Mouse (Mus musculus) midbrain, embryonic 14.5 days (tissue): ENCODE results near the gene Smpdl3b. TPM values are rescaled to one million over a fixed set of nuclear protein-coding genes. Genes with fewer than 3 reads are reported as not detected.

Source experiments
- ATAC-seq: fragments of 200-750 bp; cut with Nextera tagmentation; 2 replicates; pipeline ENCODE4 v1.8.0; 2017; ENCODE audit warnings: moderate number of reproducible peaks, moderate library complexity; ENCODE audit not compliant: low FRiP score, low TSS enrichment
- DNase-seq: peaks from one replicate; pipeline ENCODE4 v3.0.0-alpha.2; 2015
- H3K27ac ChIP-seq: fragments of 300-500 bp; sonication (generic); replicated peaks from 2 replicates; pipeline ENCODE4 v1.5.1; 2014; ENCODE audit warnings: mild to moderate bottlenecking, low read depth, low read length, moderate library complexity
- H3K27me3 ChIP-seq: fragments of 300-500 bp; sonication (generic); 2 replicates; pipeline ENCODE4 v1.6.1; 2014; ENCODE audit warnings: low read length, control low read depth, mixed read lengths; ENCODE audit not compliant: control insufficient read depth, insufficient read depth
- H3K36me3 ChIP-seq: fragments of 300-500 bp; sonication (generic); 2 replicates; pipeline ENCODE4 v1.6.1; 2014; ENCODE audit warnings: low read length, control low read depth; ENCODE audit not compliant: control insufficient read depth, insufficient read depth
- H3K4me1 ChIP-seq: fragments of 300-500 bp; sonication (generic); 2 replicates; pipeline ENCODE4 v1.6.1; 2014; ENCODE audit warnings: mild to moderate bottlenecking, antibody characterized with exemption, low read length, control low read depth; ENCODE audit not compliant: control insufficient read depth, insufficient read depth
- H3K4me2 ChIP-seq: fragments of 300-500 bp; sonication (generic); 2 replicates; pipeline ENCODE4 v1.6.1; 2014; ENCODE audit warnings: mild to moderate bottlenecking, low read length, moderate library complexity
- H3K4me3 ChIP-seq: fragments of 300-500 bp; sonication (generic); replicated peaks from 2 replicates; pipeline ENCODE4 v1.5.1; 2014; ENCODE audit warnings: low read depth, low read length
- H3K9ac ChIP-seq: fragments of 300-500 bp; sonication (generic); replicated peaks from 2 replicates; pipeline ENCODE4 v1.6.1; 2014; ENCODE audit warnings: mild to moderate bottlenecking, low read length, moderate library complexity
- H3K9me3 ChIP-seq: fragments of 300-500 bp; sonication (generic); 2 replicates; pipeline ENCODE4 v1.6.1; 2016; ENCODE audit warnings: low read length, control low read depth, mixed read lengths; ENCODE audit not compliant: control insufficient read depth
- WGBS: fragments of 180-500 bp; shearing (Covaris S2); extraction: QIAGEN DNeasy Blood & Tissue Kit; methylation state at CpG from one replicate; pipeline ENCODE4 v1.1.7; 2014; 5-methylcytosine and 5-hydroxymethylcytosine counted together
- polyA plus RNA-seq: library from polyadenylated mRNA; unstranded; fragments of >200 nt; fragmentation: Nextera tagmentation; extraction: Ambion mirVana; gene quantifications from 2 replicates; pipeline ENCODE4 v1.2.1, GENCODE M21; 2014

Gene Smpdl3b
- polyA plus RNA-seq, 1 experiment from 2014 or later, result 0.54 TPM

DNA sequence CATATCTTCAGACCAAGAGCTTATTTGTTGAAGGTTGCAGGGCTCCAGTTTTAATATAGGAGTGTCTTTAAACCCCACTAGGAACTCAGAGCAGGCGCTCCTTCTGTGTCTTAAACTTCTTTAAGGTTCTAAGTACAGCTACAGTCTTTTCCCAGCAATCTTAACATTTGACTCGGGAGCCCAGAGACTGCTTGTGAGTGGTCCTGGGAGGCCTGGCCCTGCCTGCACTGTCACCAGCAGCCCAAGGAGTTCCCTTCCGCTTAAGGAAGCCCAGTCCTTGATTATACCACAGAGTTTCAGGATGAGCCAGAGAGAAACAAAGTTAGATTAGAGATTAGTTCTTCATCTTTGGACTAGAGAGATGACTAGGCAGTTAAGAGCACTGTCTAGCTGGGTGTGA lies 63.7 kb downstream of the Smpdl3b start:
- Histone ChIP-seq H3K27ac (no peak overlapping the region), H3K4me1 (no peaks in the 10 kb centered on the region), H3K9me3 (no peaks in the 10 kb centered on the region), H3K4me3 (no peak overlapping the region), H3K4me2 (no peak overlapping the region), H3K36me3 (peaks cover 64% of the 10 kb centered on the region), H3K27me3 (no peaks in the 10 kb centered on the region), H3K9ac (no peak overlapping the region)
- DNase-seq (no peak), ATAC-seq (no peak)
- 94% methylated on average over 3 of the region's 3 CpGs for WGBS

DNA sequence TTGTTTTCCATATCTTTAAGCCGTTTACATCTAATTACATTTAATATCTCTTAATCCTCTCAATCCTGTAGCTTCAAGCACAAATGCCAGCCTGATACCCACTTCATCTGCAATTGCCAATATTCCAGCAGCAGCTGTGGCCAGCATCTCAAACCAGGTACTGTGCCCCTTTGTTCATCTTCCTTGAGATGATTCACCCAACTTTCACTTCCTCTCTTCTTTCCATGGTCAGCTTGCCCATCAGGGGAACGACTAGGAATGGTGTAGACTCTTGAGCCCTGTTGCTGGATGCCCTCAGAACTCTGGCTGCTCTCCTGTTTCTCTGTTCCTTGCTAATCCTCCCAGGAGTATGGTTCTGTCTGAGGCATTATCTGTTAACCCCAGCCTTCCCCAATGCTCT lies 67.4 kb downstream of the Smpdl3b start:
- Histone ChIP-seq H3K4me1 (no peaks in the 10 kb centered on the region), H3K27ac (no peak overlapping the region), H3K27me3 (no peaks in the 10 kb centered on the region), H3K36me3 (peaks cover 41% of the 10 kb centered on the region), H3K9me3 (no peaks in the 10 kb centered on the region), H3K4me3 (no peak overlapping the region), H3K9ac (no peak overlapping the region), H3K4me2 (no peak overlapping the region)
- no peak for ATAC-seq
- 79% methylated on average over 2 of the region's 2 CpGs for WGBS
- DNase-seq, result no peak

Other genes starting within 250 kb of the Smpdl3b start
- 4.7 and 5.5 TPM in 2 replicates for gene Sesn2, start 246.8 kb downstream of the Smpdl3b start, polyA plus RNA-seq
- gene Atpif1, start 223.6 kb downstream of the Smpdl3b start, polyA plus RNA-seq, result 1,327 and 1,547 TPM in 2 replicates
- 149 and 152 TPM in 2 replicates for gene Dnajc8, start 221.7 kb downstream of the Smpdl3b start, polyA plus RNA-seq
- gene Ptafr, start 193.2 kb downstream of the Smpdl3b start, polyA plus RNA-seq, result 0.13 and 0.37 TPM in 2 replicates
- 12.8 and 15.7 TPM in 2 replicates for gene Eya3, start 118.3 kb downstream of the Smpdl3b start, polyA plus RNA-seq
- 5.2 and 5.6 TPM in 2 replicates for gene Xkr8, start 24.7 kb downstream of the Smpdl3b start, polyA plus RNA-seq
- 34.1 and 38.1 TPM in 2 replicates for gene Rpa2, start 11.1 kb upstream of the Smpdl3b start, polyA plus RNA-seq
- gene Themis2, start 39.1 kb upstream of the Smpdl3b start, polyA plus RNA-seq, result 0.09 and 1.6 TPM in 2 replicates
- 56.8 and 75.5 TPM in 2 replicates for gene Ppp1r8, start 85.9 kb upstream of the Smpdl3b start, polyA plus RNA-seq
- 192 and 197 TPM in 2 replicates for gene Stx12, start 127.3 kb upstream of the Smpdl3b start, polyA plus RNA-seq
- 41.9 and 47.5 TPM in 2 replicates for gene Fam76a, start 165.3 kb upstream of the Smpdl3b start, polyA plus RNA-seq
- gene Fgr, start 216.8 kb upstream of the Smpdl3b start, polyA plus RNA-seq, result 0.08 TPM in 1 of 2 replicates, not detected in the other